Mouse (Mus musculus): ENCODE measurements around the gene Atp6v1g1.

DNA sequence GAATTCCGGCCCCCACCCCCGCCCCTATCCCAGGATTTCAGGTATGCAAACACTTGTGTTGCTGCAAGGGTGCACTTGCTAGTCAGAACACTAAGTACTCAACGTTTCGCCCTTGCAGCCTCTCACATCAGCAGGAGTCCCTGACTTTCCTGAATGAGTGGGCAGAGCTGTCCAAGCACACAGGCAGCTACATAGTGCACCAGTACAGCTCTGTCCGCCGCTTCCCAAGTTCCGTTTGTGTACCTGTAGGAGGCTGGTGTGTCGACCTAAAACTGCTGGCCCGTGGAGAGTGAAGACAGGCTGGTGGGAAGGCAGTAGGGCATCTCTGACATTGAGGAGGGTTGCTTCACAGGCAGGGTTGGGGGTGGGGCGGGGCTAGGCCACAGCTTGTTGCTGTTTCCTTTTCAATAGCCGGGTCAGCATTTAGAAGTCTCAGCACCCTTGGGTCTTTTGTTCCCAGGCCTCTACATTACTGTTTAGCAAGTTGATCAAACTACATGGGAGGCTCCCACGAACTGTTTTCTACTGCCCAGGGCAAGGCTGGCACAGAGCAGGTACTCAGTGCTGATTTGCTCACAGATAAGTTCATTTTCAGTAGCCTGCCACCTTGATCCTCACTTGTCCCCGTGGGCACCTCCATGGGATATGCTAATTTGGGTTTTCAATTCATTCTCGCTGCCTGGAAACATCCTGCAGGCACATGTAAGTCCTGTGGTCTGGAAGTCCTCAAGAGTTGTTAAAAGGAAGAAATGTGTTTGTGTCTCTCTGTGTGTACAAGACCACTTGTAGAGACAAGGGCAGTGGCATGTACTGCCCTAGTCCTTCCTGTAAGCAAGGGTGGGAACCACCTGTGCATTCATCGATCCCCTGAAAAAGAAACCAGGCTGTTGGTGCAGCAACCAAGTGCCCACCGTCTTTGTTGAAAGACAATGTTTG is 12.8 kb downstream of the Atp6v1g1 start:
- TF ChIP-seq POLR2A (IDR thresholded peaks at IDR 0.05; ENCODE audit: borderline replicate concordance, insufficient read depth, low read length) (no peak), CTCF (IDR thresholded peaks at IDR 0.05; ENCODE audit: borderline replicate concordance, insufficient read depth, low read depth, low read length) (no peak)

Data from cerebellum, adult 2 months (tissue).